Mouse (Mus musculus) liver, postnatal 0 days (tissue): ENCODE data around the gene Fam118b. TPM values are rescaled to one million over a fixed set of nuclear protein-coding genes. Genes with fewer than 3 reads are reported as not detected.
A peak's percentile ranks its signal among the peaks of the same experiment; 100 is the strongest.

Experiments used
- ATAC-seq: fragments of 200-750 bp; cut with Nextera tagmentation; 2 replicates; pipeline ENCODE4 v1.8.0; 2017; ENCODE audit warnings: mild to moderate bottlenecking, moderate library complexity
- DNase-seq: peaks from one replicate; pipeline ENCODE4 v3.0.0-alpha.2; 2016
- H3K27ac ChIP-seq: fragments of 300-500 bp; sonication (generic); 2 replicates; pipeline ENCODE4 v1.5.1; 2014; ENCODE audit warnings: antibody characterized with exemption, moderate library complexity, mild to moderate bottlenecking, low read depth
- H3K27me3 ChIP-seq: fragments of 300-500 bp; sonication (generic); 2 replicates; pipeline ENCODE4 v1.6.1; 2014; ENCODE audit warnings: low read length, control low read depth, mixed read lengths; ENCODE audit not compliant: insufficient read depth
- H3K36me3 ChIP-seq: fragments of 300-500 bp; sonication (generic); replicated peaks from 2 replicates; pipeline ENCODE4 v1.6.1; 2014; ENCODE audit warnings: mild to moderate bottlenecking, control low read depth, low read length, moderate library complexity, mixed read lengths; ENCODE audit not compliant: insufficient read depth
- H3K4me1 ChIP-seq: fragments of 300-500 bp; sonication (generic); 2 replicates; pipeline ENCODE4 v1.6.1; 2014; ENCODE audit warnings: antibody characterized with exemption, mild to moderate bottlenecking, control low read depth; ENCODE audit not compliant: insufficient read depth
- H3K4me2 ChIP-seq: fragments of 300-500 bp; sonication (generic); 2 replicates; pipeline ENCODE4 v1.6.1; 2014; ENCODE audit warnings: low read depth, mild to moderate bottlenecking, low read length, moderate library complexity, mixed read lengths
- H3K4me3 ChIP-seq: fragments of 300-500 bp; sonication (generic); 2 replicates; pipeline ENCODE4 v1.5.1; 2014; ENCODE audit warnings: low read depth, low read length
- H3K9ac ChIP-seq: fragments of 300-500 bp; sonication (generic); replicated peaks from 2 replicates; pipeline ENCODE4 v1.6.1; 2014; ENCODE audit warnings: mild to moderate bottlenecking, moderate library complexity
- H3K9me3 ChIP-seq: fragments of 300-500 bp; sonication (generic); 2 replicates; pipeline ENCODE4 v1.6.1; 2016; ENCODE audit warnings: mild to moderate bottlenecking, control low read depth, low read length, mixed read lengths
- CTCF ChIP-seq: sonication (generic); IDR thresholded peaks from 2 replicates; pipeline ENCODE4 v1.5.1; 2016; ENCODE audit warnings: antibody characterized with exemption, low read depth
- EP300 ChIP-seq: IDR thresholded peaks from 2 replicates; pipeline ENCODE4 v1.6.1; 2016; ENCODE audit warnings: antibody characterized with exemption, low read depth, mild to moderate bottlenecking
- WGBS: fragments of 180-500 bp; shearing (Covaris S2); extraction: QIAGEN DNeasy Blood & Tissue Kit; methylation state at CpG from one replicate; pipeline ENCODE4 v1.1.7; 2014; ENCODE audit not compliant: insufficient replicate concordance; 5-methylcytosine and 5-hydroxymethylcytosine counted together
- polyA plus RNA-seq: library from polyadenylated mRNA; unstranded; fragments of >200 nt; fragmentation: Nextera tagmentation; extraction: Ambion mirVana; gene quantifications from 2 replicates; pipeline ENCODE4 v1.2.1, GENCODE M21; 2015

The Fam118b gene
- polyA plus RNA-seq, 1 experiment from 2014 or later = 9.4 TPM

- ATAC-seq (no peak), DNase-seq (no peak)
- H3K4me3 ChIP-seq = no peak overlapping the region
- H3K27me3 ChIP-seq = no peaks in the 10 kb centered on the region
- TF ChIP-seq CTCF (no peak), EP300 (no peak)
- no peaks in the 10 kb centered on the region for H3K9me3 ChIP-seq
- no peak overlapping the region for H3K27ac ChIP-seq
- no peak overlapping the region for H3K9ac ChIP-seq
- no peaks in the 10 kb centered on the region for H3K4me1 ChIP-seq
- no peak overlapping the region for H3K4me2 ChIP-seq
- 83% methylated on average over 3 of the region's 3 CpGs for WGBS
- peaks cover 6% of the 10 kb centered on the region for H3K36me3 ChIP-seq
Observed at GRCm38 (mm10) chr9:35228671-35229070, 38.9 kb downstream of the Fam118b start.

GRCm38 (mm10) chr9:35223466-35223865 lies 44.1 kb downstream of the Fam118b start:
- Histone ChIP-seq H3K27me3 (no peaks in the 10 kb centered on the region), H3K4me2 (no peak overlapping the region), H3K36me3 (peaks cover 28% of the 10 kb centered on the region), H3K4me3 (no peak overlapping the region), H3K4me1 (no peaks in the 10 kb centered on the region), H3K9me3 (no peaks in the 10 kb centered on the region), H3K27ac (no peak overlapping the region), H3K9ac (no peak overlapping the region)
- TF ChIP-seq EP300 (no peak), CTCF (no peak)
- ATAC-seq (no peak), DNase-seq (no peak)
- WGBS = 93% methylated on average over 3 of the region's 3 CpGs

- Histone ChIP-seq H3K27me3 (no peaks in the 10 kb centered on the region), H3K4me3 (no peak overlapping the region), H3K9me3 (no peaks in the 10 kb centered on the region), H3K4me2 (no peak overlapping the region), H3K4me1 (no peaks in the 10 kb centered on the region), H3K27ac (no peak overlapping the region), H3K36me3 (peaks cover 62% of the 10 kb centered on the region), H3K9ac (no peak overlapping the region)
- TF ChIP-seq CTCF (no peak), EP300 (no peak)
- DNase-seq (no peak), ATAC-seq (no peak)
- WGBS = 57% methylated on average over 1 of the region's 1 CpGs
Observed at GRCm38 (mm10) chr9:35217963-35218362, 49.6 kb downstream of the Fam118b start.

GRCm38 (mm10) chr9:35211573-35212511 lies 55.8 kb downstream of the Fam118b start:
- peaks cover 53% of the 10 kb centered on the region for H3K36me3 ChIP-seq
- peak overlapping the region; percentile 97 for H3K4me2 ChIP-seq
- H3K9me3 ChIP-seq = no peaks in the 10 kb centered on the region
- H3K27ac ChIP-seq = peak overlapping the region; percentile 90
- H3K9ac ChIP-seq = peak overlapping the region; percentile 90
- TF ChIP-seq EP300 (no peak), CTCF (no peak)
- H3K27me3 ChIP-seq = no peaks in the 10 kb centered on the region
- peak; percentile 20 for ATAC-seq
- no peak for DNase-seq
- WGBS = 29% methylated on average over 26 of the region's 26 CpGs
- peaks cover 20% of the 10 kb centered on the region for H3K4me1 ChIP-seq
- H3K4me3 ChIP-seq = peak overlapping the region; percentile 95

DNA sequence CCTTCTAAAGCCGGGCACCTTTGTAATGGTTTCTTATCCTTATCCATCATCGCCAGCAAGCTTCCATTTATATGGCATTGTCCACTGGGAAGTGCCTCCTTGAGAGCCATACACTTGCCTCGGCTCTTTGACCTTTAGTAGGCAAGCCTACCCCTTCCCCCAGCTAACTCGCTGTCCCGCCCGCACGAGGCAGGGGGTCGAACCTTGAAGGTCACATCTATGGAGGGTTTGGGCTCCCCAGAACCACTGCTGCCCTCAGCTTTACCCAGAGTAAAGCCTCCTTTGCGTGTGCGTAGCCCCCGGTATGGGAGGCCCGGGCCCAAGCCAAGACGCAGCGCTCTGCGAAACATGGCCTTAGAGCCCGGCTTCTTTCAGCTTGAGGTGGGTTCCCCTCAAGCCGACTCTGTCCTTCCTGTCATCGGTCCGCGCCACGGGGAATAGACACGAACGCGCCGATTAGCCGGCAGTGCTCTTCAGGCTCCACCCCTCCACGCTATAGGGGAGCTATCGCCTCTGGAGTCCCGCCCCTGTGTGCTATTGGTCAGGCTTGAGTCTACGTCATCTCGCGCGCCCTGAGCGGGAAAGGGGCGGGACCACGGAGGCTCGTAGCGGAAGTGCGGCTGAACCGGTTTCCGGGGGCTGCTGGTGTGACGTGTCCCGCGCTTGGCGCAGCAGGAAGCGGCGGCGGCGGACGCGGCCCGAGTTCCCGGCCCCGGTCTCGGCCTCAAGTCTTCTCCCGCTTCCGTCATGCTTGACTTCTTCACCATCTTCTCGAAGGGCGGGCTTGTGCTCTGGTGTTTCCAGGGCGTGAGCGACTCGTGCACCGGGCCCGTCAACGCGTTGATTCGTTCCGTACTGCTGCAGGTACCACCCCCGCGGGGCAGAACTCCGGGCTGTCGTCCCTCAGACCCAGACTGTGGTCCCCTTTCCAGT lies 56.8 kb downstream of the Fam118b start, which contains the start of gene Foxred1:
TSS of gene Foxred1 (minus strand) at position 514 of the 933 bp plus-strand sequence.
- no peaks in the 10 kb centered on the region for H3K9me3 ChIP-seq
- peaks cover 61% of the 10 kb centered on the region for H3K36me3 ChIP-seq
- DNase-seq = peak; percentile 99
- 0 out of 2 replicates have a peak, but pooled peaks have one; percentile 0 for TF ChIP-seq CTCF
- peak; percentile 53; the same call in 1 of the 2 replicates for TF ChIP-seq EP300
- no peaks in the 10 kb centered on the region for H3K27me3 ChIP-seq
- peak within 1 kb of the TSS; percentile 93 for H3K27ac ChIP-seq
- WGBS = under 1% methylated on average over 70 of the region's 72 CpGs
- peak within 1 kb of the TSS; percentile 95 for H3K4me3 ChIP-seq
- peak within 1 kb of the TSS; percentile 90 for H3K9ac ChIP-seq
- H3K4me2 ChIP-seq = peak within 1 kb of the TSS; percentile 97
- ATAC-seq = peak; percentile 99
- peaks cover 20% of the 10 kb centered on the region for H3K4me1 ChIP-seq
